Mouse (Mus musculus): ENCODE data around the gene Tmbim6. TPM values are rescaled to one million over a fixed set of nuclear protein-coding genes. Genes with fewer than 3 reads are reported as not detected.
"Not testable (repeated sequence)": the region's sequence is repeated elsewhere in the genome, so short reads cannot be mapped to it uniquely, and the experiment has no call there.

The Tmbim6 gene
- polyA plus RNA-seq, 1 experiment: 434 TPM

- TF ChIP-seq POLR2A (IDR thresholded peaks at IDR 0.05; ENCODE audit: low read depth, low read length) (no peak), CTCF (IDR thresholded peaks at IDR 0.05; ENCODE audit: extremely low read depth, insufficient read depth, insufficient read length, insufficient replicate concordance) (no peak)
- H3K27me3 ChIP-seq (ENCODE audit: control insufficient read depth, insufficient read depth, low read length): no peaks in the 10 kb centered on the region
- H3K4me3 ChIP-seq (ENCODE audit: extremely low read depth, insufficient read depth, insufficient read length): no peak overlapping the region
- WGBS: 90% methylated on average over 5 of the region's 5 CpGs
- H3K36me3 ChIP-seq (ENCODE audit: control insufficient read depth, insufficient read depth, low read length): no peaks in the 10 kb centered on the region
- no peak overlapping the region for H3K27ac ChIP-seq (ENCODE audit: insufficient read depth, low read length)
- H3K4me1 ChIP-seq (ENCODE audit: control insufficient read depth, insufficient read depth, insufficient read length): no peaks in the 10 kb centered on the region
- no peak for DNase-seq (ENCODE audit: low read depth in 1 of 2, low spot score in 2 of 2)
These were observed 16.4 kb upstream of the Tmbim6 start for GRCm38 (mm10) chr15:99376240-99376639.

GRCm38 (mm10) chr15:99382893-99383292 lies 9.8 kb upstream of the Tmbim6 start:
- DNase-seq (ENCODE audit: low read depth in 1 of 2, low spot score in 2 of 2): no peak
- H3K4me1 ChIP-seq (ENCODE audit: control insufficient read depth, insufficient read depth, insufficient read length): no peaks in the 10 kb centered on the region
- no peaks in the 10 kb centered on the region for H3K36me3 ChIP-seq (ENCODE audit: control insufficient read depth, insufficient read depth, low read length)
- H3K27ac ChIP-seq (ENCODE audit: insufficient read depth, low read length): no peak overlapping the region
- TF ChIP-seq CTCF (IDR thresholded peaks at IDR 0.05; ENCODE audit: extremely low read depth, insufficient read depth, insufficient read length, insufficient replicate concordance) (no peak), POLR2A (IDR thresholded peaks at IDR 0.05; ENCODE audit: low read depth, low read length) (no peak)
- H3K4me3 ChIP-seq (ENCODE audit: extremely low read depth, insufficient read depth, insufficient read length): no peak overlapping the region
- no peaks in the 10 kb centered on the region for H3K27me3 ChIP-seq (ENCODE audit: control insufficient read depth, insufficient read depth, low read length)

- Histone ChIP-seq H3K27ac (ENCODE audit: insufficient read depth, low read length) (no peak overlapping the region), H3K4me1 (ENCODE audit: control insufficient read depth, insufficient read depth, insufficient read length) (no peaks in the 10 kb centered on the region), H3K36me3 (ENCODE audit: control insufficient read depth, insufficient read depth, low read length) (no peaks in the 10 kb centered on the region), H3K27me3 (ENCODE audit: control insufficient read depth, insufficient read depth, low read length) (no peaks in the 10 kb centered on the region), H3K4me3 (ENCODE audit: extremely low read depth, insufficient read depth, insufficient read length) (no peak overlapping the region)
- no peak for DNase-seq (ENCODE audit: low read depth in 1 of 2, low spot score in 2 of 2)
- WGBS: 53% methylated on average over 6 of the region's 6 CpGs
- TF ChIP-seq CTCF (IDR thresholded peaks at IDR 0.05; ENCODE audit: extremely low read depth, insufficient read depth, insufficient read length, insufficient replicate concordance) (no peak), POLR2A (IDR thresholded peaks at IDR 0.05; ENCODE audit: low read depth, low read length) (no peak)
These were observed 8.6 kb upstream of the Tmbim6 start for GRCm38 (mm10) chr15:99384071-99384470.

- not testable (repeated sequence) for H3K4me3 ChIP-seq (ENCODE audit: extremely low read depth, insufficient read depth, insufficient read length); H3K36me3 ChIP-seq (ENCODE audit: control insufficient read depth, insufficient read depth, low read length); H3K27ac ChIP-seq (ENCODE audit: insufficient read depth, low read length); H3K27me3 ChIP-seq (ENCODE audit: control insufficient read depth, insufficient read depth, low read length); H3K4me1 ChIP-seq (ENCODE audit: control insufficient read depth, insufficient read depth, insufficient read length); DNase-seq (ENCODE audit: low read depth in 1 of 2, low spot score in 2 of 2)
- 71% methylated on average over 3 of the region's 3 CpGs for WGBS
These were observed 6.6 kb upstream of the Tmbim6 start for GRCm38 (mm10) chr15:99386110-99386509.

- whole genome bisulfite sequencing: 71% methylated on average over 3 of the region's 3 CpGs
- DNase-seq (ENCODE audit: low read depth in 1 of 2, low spot score in 2 of 2): no peak
- H3K27ac ChIP-seq (ENCODE audit: insufficient read depth, low read length): no peak overlapping the region
These were observed 5.9 kb upstream of the Tmbim6 start for GRCm38 (mm10) chr15:99386796-99387195.

GRCm38 (mm10) chr15:99387976-99388375 lies 4.7 kb upstream of the Tmbim6 start:
- H3K27ac ChIP-seq (ENCODE audit: insufficient read depth, low read length): no peak overlapping the region
- no peaks in the 10 kb centered on the region for H3K4me1 ChIP-seq (ENCODE audit: control insufficient read depth, insufficient read depth, insufficient read length)

More at GRCm38 (mm10) chr15:99386796-99387195, 5.9 kb upstream of the Tmbim6 start:
- Histone ChIP-seq H3K36me3 (ENCODE audit: control insufficient read depth, insufficient read depth, low read length) (no peaks in the 10 kb centered on the region), H3K4me3 (ENCODE audit: extremely low read depth, insufficient read depth, insufficient read length) (no peak overlapping the region), H3K27me3 (ENCODE audit: control insufficient read depth, insufficient read depth, low read length) (no peaks in the 10 kb centered on the region), H3K4me1 (ENCODE audit: control insufficient read depth, insufficient read depth, insufficient read length) (no peaks in the 10 kb centered on the region)
- TF ChIP-seq POLR2A (IDR thresholded peaks at IDR 0.05; ENCODE audit: low read depth, low read length) (no peak), CTCF (IDR thresholded peaks at IDR 0.05; ENCODE audit: extremely low read depth, insufficient read depth, insufficient read length, insufficient replicate concordance) (no peak)

GRCm38 (mm10) chr15:99390472-99391401 lies 1.9 kb upstream of the Tmbim6 start:
- H3K36me3 ChIP-seq (ENCODE audit: control insufficient read depth, insufficient read depth, low read length): no peaks in the 10 kb centered on the region
- no peak for DNase-seq (ENCODE audit: low read depth in 1 of 2, low spot score in 2 of 2)
- no peak overlapping the region for H3K27ac ChIP-seq (ENCODE audit: insufficient read depth, low read length)
- 51% methylated on average over 7 of the region's 7 CpGs for WGBS
- TF ChIP-seq POLR2A (IDR thresholded peaks at IDR 0.05; ENCODE audit: low read depth, low read length): no peak
- no peak for TF ChIP-seq CTCF (IDR thresholded peaks at IDR 0.05; ENCODE audit: extremely low read depth, insufficient read depth, insufficient read length, insufficient replicate concordance)
- H3K4me3 ChIP-seq (ENCODE audit: extremely low read depth, insufficient read depth, insufficient read length): no peak overlapping the region
- H3K27me3 ChIP-seq (ENCODE audit: control insufficient read depth, insufficient read depth, low read length): no peaks in the 10 kb centered on the region
- peaks cover 5% of the 10 kb centered on the region; the same call in 1 of the 2 replicates for H3K4me1 ChIP-seq (ENCODE audit: control insufficient read depth, insufficient read depth, insufficient read length)

More at GRCm38 (mm10) chr15:99387976-99388375, 4.7 kb upstream of the Tmbim6 start:
- no peaks in the 10 kb centered on the region for H3K27me3 ChIP-seq (ENCODE audit: control insufficient read depth, insufficient read depth, low read length)
- no peak overlapping the region for H3K4me3 ChIP-seq (ENCODE audit: extremely low read depth, insufficient read depth, insufficient read length)
- TF ChIP-seq CTCF (IDR thresholded peaks at IDR 0.05; ENCODE audit: extremely low read depth, insufficient read depth, insufficient read length, insufficient replicate concordance): no peak
- TF ChIP-seq POLR2A (IDR thresholded peaks at IDR 0.05; ENCODE audit: low read depth, low read length): no peak
- no peaks in the 10 kb centered on the region for H3K36me3 ChIP-seq (ENCODE audit: control insufficient read depth, insufficient read depth, low read length)
- 43% methylated on average over 4 of the region's 4 CpGs for WGBS
- no peak for DNase-seq (ENCODE audit: low read depth in 1 of 2, low spot score in 2 of 2)

Data from spleen, adult 2 months (tissue).